Mouse (Mus musculus): Measurements from ENCODE around the gene Hjurp. TPM values are rescaled to one million over a fixed set of nuclear protein-coding genes. Genes with fewer than 3 reads are reported as not detected.

Gene Hjurp
- polyA plus RNA-seq, 2 experiments from 2014 or later, result 56.6 to 72.9 TPM

- ATAC-seq, result no peak
Measured at GRCm38 (mm10) chr1:88219054-88219453, 58.4 kb downstream of the Hjurp start.

GRCm38 (mm10) chr1:88218591-88218990, 58.8 kb downstream of the Hjurp start:
- ATAC-seq, result no peak

- no peak for ATAC-seq
Measured at GRCm38 (mm10) chr1:88218051-88218450, 59.4 kb downstream of the Hjurp start.

GRCm38 (mm10) chr1:88217576-88217975, 59.9 kb downstream of the Hjurp start:
- ATAC-seq, result no peak

- ATAC-seq, result no peak
Measured at GRCm38 (mm10) chr1:88217144-88217543, 60.3 kb downstream of the Hjurp start.

GRCm38 (mm10) chr1:88216551-88216950, 60.9 kb downstream of the Hjurp start:
- no peak for ATAC-seq

- ATAC-seq, result no peak
Measured at GRCm38 (mm10) chr1:88215466-88216380, 61.7 kb downstream of the Hjurp start.

GRCm38 (mm10) chr1:88214462-88214952, 62.9 kb downstream of the Hjurp start:
- no peak for ATAC-seq

GRCm38 (mm10) chr1:88213766-88214461, 63.5 kb downstream of the Hjurp start:
- ATAC-seq, result no peak

GRCm38 (mm10) chr1:88213061-88213460, 64.4 kb downstream of the Hjurp start:
- no peak for ATAC-seq

Other genes with a start within 250 kb of the Hjurp start
- not detected for gene Ugt1a10, start 222.2 kb downstream of the Hjurp start, polyA plus RNA-seq (2017; shearing (Covaris generic))
- not detected for gene Ugt1a9, start 206.8 kb downstream of the Hjurp start, polyA plus RNA-seq (2017; shearing (Covaris generic))
- gene Ugt1a8, start 189.8 kb downstream of the Hjurp start, polyA plus RNA-seq (2017; shearing (Covaris generic)), result not detected
- 1 to 10 TPM in 1 of 2 experiments, under 1 TPM in 1; 0.56 to 1.2 TPM for gene Ugt1a7c, start 182.6 kb downstream of the Hjurp start, polyA plus RNA-seq (2017; shearing (Covaris generic))
- gene Ugt1a6b, start 174.4 kb downstream of the Hjurp start, polyA plus RNA-seq (2017; shearing (Covaris generic)), result not detected
- gene Ugt1a6a, start 142.8 kb downstream of the Hjurp start, polyA plus RNA-seq (2017; shearing (Covaris generic)), result under 1 TPM; 0.13 to 0.75 TPM
- not detected for gene Ugt1a5, start 111.6 kb downstream of the Hjurp start, polyA plus RNA-seq (2017; shearing (Covaris generic))
- gene Ugt1a2, start 77.0 kb downstream of the Hjurp start, polyA plus RNA-seq (2017; shearing (Covaris generic)), result not detected
- under 1 TPM; 0.63 to 0.73 TPM for gene Dnajb3, start 71.9 kb downstream of the Hjurp start, polyA plus RNA-seq (2017; shearing (Covaris generic))
- not detected for gene Ugt1a1, start 65.7 kb downstream of the Hjurp start, polyA plus RNA-seq (2017; shearing (Covaris generic))
- gene Mroh2a, start 50.6 kb downstream of the Hjurp start, polyA plus RNA-seq (2017; shearing (Covaris generic)), result 1 to 10 TPM; 1.4 to 1.6 TPM
- not detected for gene Trpm8, start within 50 bp of the Hjurp start, polyA plus RNA-seq (2017; shearing (Covaris generic))
- gene Spp2, start 129.3 kb upstream of the Hjurp start, polyA plus RNA-seq (2017; shearing (Covaris generic)), result not detected
- gene Glrp1, start 232.4 kb upstream of the Hjurp start, polyA plus RNA-seq (2017; shearing (Covaris generic)), result not detected

Data from CD4-positive, CD25-positive, alpha-beta regulatory T cell, adult 4 months (primary cell).